Mouse (Mus musculus): ENCODE data around the gene Med1. TPM values are rescaled to one million over a fixed set of nuclear protein-coding genes. Genes with fewer than 3 reads are reported as not detected.

The Med1 gene
- polyA plus RNA-seq, 1 experiment = 11.4 TPM

- DNase-seq (ENCODE audit: low read depth) = no peak
Measured at GRCm38 (mm10) chr11:98149304-98149750, 43.8 kb downstream of the Med1 start.

GRCm38 (mm10) chr11:98148551-98149301 lies 44.4 kb downstream of the Med1 start:
- DNase-seq (ENCODE audit: low read depth) = no peak

GRCm38 (mm10) chr11:98145856-98146255 lies 47.2 kb downstream of the Med1 start:
- DNase-seq (ENCODE audit: low read depth) = no peak

- no peak for DNase-seq (ENCODE audit: low read depth)
Measured at GRCm38 (mm10) chr11:98142545-98142944, 50.5 kb downstream of the Med1 start.

GRCm38 (mm10) chr11:98138894-98139293 lies 54.2 kb downstream of the Med1 start:
- no peak for DNase-seq (ENCODE audit: low read depth)

- no peak for DNase-seq (ENCODE audit: low read depth)
Measured at GRCm38 (mm10) chr11:98137836-98138235, 55.3 kb downstream of the Med1 start.

- no peak for DNase-seq (ENCODE audit: low read depth)
Measured at GRCm38 (mm10) chr11:98134951-98135350, 58.1 kb downstream of the Med1 start.

GRCm38 (mm10) chr11:98123424-98123823 lies 69.7 kb downstream of the Med1 start:
- DNase-seq (ENCODE audit: low read depth) = no peak

GRCm38 (mm10) chr11:98114363-98114762 lies 78.7 kb downstream of the Med1 start:
- no peak for DNase-seq (ENCODE audit: low read depth)

GRCm38 (mm10) chr11:98113504-98113903 lies 79.6 kb downstream of the Med1 start:
- DNase-seq (ENCODE audit: low read depth) = no peak

- no peak for DNase-seq (ENCODE audit: low read depth)
Measured at GRCm38 (mm10) chr11:98109706-98110105, 83.4 kb downstream of the Med1 start.

Other genes starting within 250 kb of the Med1 start
- gene Plxdc1, start 206.8 kb downstream of the Med1 start, polyA plus RNA-seq (2012; rRNA removed) = 5.6 and 9.0 TPM in 2 replicates
- gene Arl5c, start 197.1 kb downstream of the Med1 start, polyA plus RNA-seq (2012; rRNA removed) = 2.1 and 2.2 TPM in 2 replicates
- 9.0 and 13.8 TPM in 2 replicates for gene Cacnb1, start 170.3 kb downstream of the Med1 start, polyA plus RNA-seq (2012; rRNA removed)
- gene Rpl19, start 166.6 kb downstream of the Med1 start, polyA plus RNA-seq (2012; rRNA removed) = 1,005 and 1,089 TPM in 2 replicates
- gene Stac2, start 139.8 kb downstream of the Med1 start, polyA plus RNA-seq (2012; rRNA removed) = 1.6 and 4.3 TPM in 2 replicates
- 21.6 TPM in 2 replicates for gene Fbxl20, start 42.9 kb downstream of the Med1 start, polyA plus RNA-seq (2012; rRNA removed)
- gene Cdk12, start 9.8 kb upstream of the Med1 start, polyA plus RNA-seq (2012; rRNA removed) = 14.6 and 16.5 TPM in 2 replicates
- gene Neurod2, start 136.4 kb upstream of the Med1 start, polyA plus RNA-seq (2012; rRNA removed) = not detected in 2 replicates
- 10.1 and 15.0 TPM in 2 replicates for gene Ppp1r1b, start 155.1 kb upstream of the Med1 start, polyA plus RNA-seq (2012; rRNA removed)
- gene Stard3, start 165.1 kb upstream of the Med1 start, polyA plus RNA-seq (2012; rRNA removed) = 61.2 and 80.9 TPM in 2 replicates
- 0.85 and 2.9 TPM in 2 replicates for gene Tcap, start 190.5 kb upstream of the Med1 start, polyA plus RNA-seq (2012; rRNA removed)
- gene Pnmt, start 193.2 kb upstream of the Med1 start, polyA plus RNA-seq (2012; rRNA removed) = 7.5 and 32.4 TPM in 2 replicates
- 29.5 and 30.4 TPM in 2 replicates for gene Pgap3, start 207.2 kb upstream of the Med1 start, polyA plus RNA-seq (2012; rRNA removed)
- gene Erbb2, start 219.2 kb upstream of the Med1 start, polyA plus RNA-seq (2012; rRNA removed) = 33.8 and 35.3 TPM in 2 replicates
- 217 and 228 TPM in 2 replicates for gene Mien1, start 245.7 kb upstream of the Med1 start, polyA plus RNA-seq (2012; rRNA removed)

Data from gonadal fat pad, adult 2 months (tissue).